Mouse (Mus musculus) lung, postnatal 0 days (tissue): ENCODE data around the gene Vmn1r131. TPM values are rescaled to one million over a fixed set of nuclear protein-coding genes. Genes with fewer than 3 reads are reported as not detected.
"Not testable (repeated sequence)": the region's sequence is repeated elsewhere in the genome, so short reads cannot be mapped to it uniquely, and the experiment has no call there.

Source experiments
- ATAC-seq: fragments of 200-750 bp; cut with Nextera tagmentation; 2 replicates; pipeline ENCODE4 v1.8.0; 2017; ENCODE audit warnings: moderate library complexity
- DNase-seq: peaks from one replicate; pipeline ENCODE4 v3.0.0-alpha.2; 2016; ENCODE audit warnings: low spot score
- H3K27ac ChIP-seq: fragments of 300-500 bp; sonication (generic); 2 replicates; pipeline ENCODE4 v1.5.1; 2014; ENCODE audit warnings: antibody characterized with exemption, mild to moderate bottlenecking, low read length, mixed read lengths
- H3K27me3 ChIP-seq: fragments of 300-500 bp; sonication (generic); replicated peaks from 2 replicates; pipeline ENCODE4 v1.6.1; 2014; ENCODE audit warnings: low read length, mixed read lengths; ENCODE audit not compliant: insufficient read depth
- H3K36me3 ChIP-seq: fragments of 300-500 bp; sonication (generic); 2 replicates; pipeline ENCODE4 v1.6.1; 2014; ENCODE audit warnings: low read length, mixed read lengths; ENCODE audit not compliant: insufficient read depth
- H3K4me1 ChIP-seq: fragments of 300-500 bp; sonication (generic); 2 replicates; pipeline ENCODE4 v1.6.1; 2014; ENCODE audit warnings: antibody characterized with exemption, low read depth, low read length, mixed read lengths; ENCODE audit not compliant: insufficient read depth
- H3K4me2 ChIP-seq: fragments of 300-500 bp; sonication (generic); replicated peaks from 2 replicates; pipeline ENCODE4 v1.6.1; 2014; ENCODE audit warnings: low read depth, mild to moderate bottlenecking, low read length, moderate library complexity, mixed read lengths
- H3K4me3 ChIP-seq: fragments of 300-500 bp; sonication (generic); 2 replicates; pipeline ENCODE4 v1.5.1; 2014; ENCODE audit warnings: low read depth, low read length
- H3K9ac ChIP-seq: fragments of 300-500 bp; sonication (generic); replicated peaks from 2 replicates; pipeline ENCODE4 v1.6.1; 2014; ENCODE audit warnings: low read depth, mild to moderate bottlenecking
- H3K9me3 ChIP-seq: fragments of 300-500 bp; sonication (generic); 2 replicates; pipeline ENCODE4 v1.6.1; 2016; ENCODE audit warnings: low read length, mixed read lengths
- WGBS: fragments of 180-500 bp; shearing (Covaris S2); extraction: QIAGEN DNeasy Blood & Tissue Kit; methylation state at CpG from one replicate; pipeline ENCODE4 v1.1.7; 2014; 5-methylcytosine and 5-hydroxymethylcytosine counted together
- polyA plus RNA-seq: library from polyadenylated mRNA; unstranded; fragments of >200 nt; fragmentation: Nextera tagmentation; extraction: Ambion mirVana; gene quantifications from 2 replicates; pipeline ENCODE4 v1.2.1, GENCODE M21; 2015

The Vmn1r131 gene
- polyA plus RNA-seq, result not detected in 2 replicates

- not testable (repeated sequence) for DNase-seq, H3K4me1 ChIP-seq, H3K36me3 ChIP-seq, H3K4me3 ChIP-seq, H3K9ac ChIP-seq, ATAC-seq, H3K27ac ChIP-seq, H3K9me3 ChIP-seq, H3K4me2 ChIP-seq, H3K27me3 ChIP-seq
- WGBS, result no CpG with 5 or more reads among the region's 2 CpGs
Measured at GRCm38 (mm10) chr7:21545990-21546389, at the start of gene Vmn1r131. TSS of gene Vmn1r131 (minus strand) at chr7:21546090.

- DNase-seq, H3K9me3 ChIP-seq, H3K27ac ChIP-seq, ATAC-seq, H3K4me1 ChIP-seq, H3K4me2 ChIP-seq, H3K9ac ChIP-seq, H3K36me3 ChIP-seq, H3K27me3 ChIP-seq, H3K4me3 ChIP-seq: not testable (repeated sequence)
- no CpG with 5 or more reads among the region's 3 CpGs for WGBS
Measured at GRCm38 (mm10) chr7:21511480-21511879, 34.4 kb downstream of the Vmn1r131 start, which contains the start of gene Vmn1r130. TSS of gene Vmn1r130 (plus strand) at chr7:21511780.

Other genes with a start within 250 kb of the Vmn1r131 start
- not detected in 2 replicates for gene Vmn1r126, start 244.6 kb downstream of the Vmn1r131 start, polyA plus RNA-seq
- not detected in 2 replicates for gene Vmn1r127, start 226.2 kb downstream of the Vmn1r131 start, polyA plus RNA-seq
- not detected in 2 replicates for gene Vmn1r128, start 196.7 kb downstream of the Vmn1r131 start, polyA plus RNA-seq
- not detected in 2 replicates for gene Vmn1r129, start 184.8 kb downstream of the Vmn1r131 start, polyA plus RNA-seq
- not detected in 2 replicates for gene Gm6882, start 113.3 kb downstream of the Vmn1r131 start, polyA plus RNA-seq
- gene Vmn1r130, start 34.3 kb downstream of the Vmn1r131 start, polyA plus RNA-seq, result not detected in 2 replicates
- gene Vmn1r132, start 68.0 kb upstream of the Vmn1r131 start, polyA plus RNA-seq, result not detected in 2 replicates
- gene Gm4175, start 215.4 kb upstream of the Vmn1r131 start, polyA plus RNA-seq, result not detected in 2 replicates